Mouse (Mus musculus) liver, embryonic 14.5 days (tissue): Measurements from ENCODE around the gene Tmem132b.

ENCODE experiments used
- CTCF ChIP-seq: IDR thresholded peaks from 2 replicates; pipeline ENCODE4 v1.5.1; 2016; ENCODE audit warnings: antibody characterized with exemption, low read depth, control low read depth
- EP300 ChIP-seq: IDR thresholded peaks from 2 replicates; pipeline ENCODE4 v1.6.1; 2016; ENCODE audit warnings: antibody characterized with exemption, low read depth

- peak; percentile 28 for TF ChIP-seq CTCF
- TF ChIP-seq EP300, result no peak
Observed at GRCm38 (mm10) chr5:125545090-125545489, 13.5 kb downstream of the Tmem132b start.
